Mouse (Mus musculus): ENCODE results near the gene Vmn1r121.
"Not testable (repeated sequence)": the region's sequence is repeated elsewhere in the genome, so short reads cannot be mapped to it uniquely, and the experiment has no call there.

DNA sequence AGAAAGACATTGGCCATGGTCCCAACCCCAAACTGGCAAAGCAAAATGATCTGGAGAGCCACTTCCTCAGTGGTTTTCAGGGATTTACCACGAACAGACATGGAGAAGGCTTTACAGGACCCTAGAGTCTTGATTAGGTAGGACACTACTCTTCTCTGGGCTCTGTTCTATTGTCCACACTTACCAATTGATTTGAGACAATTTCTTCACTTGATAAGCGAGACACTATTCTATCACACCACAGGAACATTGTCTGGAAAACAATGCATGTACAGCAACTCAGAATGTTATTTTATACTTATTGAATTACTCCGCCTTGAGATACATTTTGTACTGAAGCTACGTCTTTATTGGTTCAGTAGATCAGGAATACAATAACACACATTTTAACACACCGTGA is at the start of gene Vmn1r121:
- TF ChIP-seq POLR2A (IDR thresholded peaks at IDR 0.05; ENCODE audit: borderline replicate concordance, low read depth, low read length); CTCF (IDR thresholded peaks at IDR 0.05; ENCODE audit: low read depth, low read length): not testable (repeated sequence)

Data from bone marrow macrophage, adult 2 months (primary cell).